Mouse (Mus musculus) ES-E14 (cell line): ENCODE data around the gene Clic1.

ENCODE experiments used
- CHD2 ChIP-seq: IDR thresholded peaks from 2 replicates; pipeline ENCODE4 v1.6.1; 2014; ENCODE audit warnings: mild to moderate bottlenecking, low read depth, low read length, inconsistent platforms
- MAFK ChIP-seq: IDR thresholded peaks from 2 replicates; pipeline ENCODE4 v1.6.1; 2014; ENCODE audit warnings: mild to moderate bottlenecking, low read depth, low read length, inconsistent platforms; ENCODE audit not compliant: insufficient read depth
- ZNF384 ChIP-seq: IDR thresholded peaks from 2 replicates; pipeline ENCODE4 v1.6.1; 2012; ENCODE audit warnings: low read depth, low read length, inconsistent platforms

DNA sequence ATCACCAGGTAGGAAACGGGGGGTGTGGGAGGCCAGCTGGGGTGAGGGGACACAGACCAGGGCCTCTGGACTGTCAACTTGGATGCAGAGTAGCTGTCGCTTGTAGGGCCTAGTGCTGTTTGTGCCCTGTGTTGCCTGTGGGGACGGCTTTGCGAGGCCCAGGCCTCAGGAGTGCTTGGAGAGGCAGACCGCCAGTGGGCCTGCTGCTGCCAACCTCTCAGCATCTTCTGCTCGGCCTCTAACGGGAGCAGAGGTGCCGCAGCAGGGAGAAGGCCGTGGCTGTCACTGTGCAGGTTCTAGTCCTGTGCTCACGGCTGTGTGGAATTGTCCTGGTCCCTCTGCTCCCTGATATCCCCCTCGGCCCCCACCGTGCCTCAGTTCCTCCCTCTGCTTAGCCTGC is 46.8 kb downstream of the Clic1 start:
- TF ChIP-seq ZNF384 (no peak), CHD2 (no peak), MAFK (no peak)
